Mouse (Mus musculus) hindbrain, embryonic 12.5 days (tissue): ENCODE results near the gene Cysrt1. TPM values are rescaled to one million over a fixed set of nuclear protein-coding genes. Genes with fewer than 3 reads are reported as not detected.

Source experiments
- ATAC-seq: fragments of 200-750 bp; cut with Nextera tagmentation; 2 replicates; pipeline ENCODE4 v1.8.0; 2017; ENCODE audit warnings: moderate TSS enrichment; ENCODE audit not compliant: low FRiP score
- H3K27ac ChIP-seq: fragments of 300-500 bp; sonication (generic); 2 replicates; pipeline ENCODE4 v1.5.1; 2016; ENCODE audit warnings: mild to moderate bottlenecking
- H3K27me3 ChIP-seq: fragments of 300-500 bp; sonication (generic); 2 replicates; pipeline ENCODE4 v1.6.1; 2016; ENCODE audit warnings: mild to moderate bottlenecking
- H3K36me3 ChIP-seq: fragments of 300-500 bp; sonication (generic); 2 replicates; pipeline ENCODE4 v1.6.1; 2016; ENCODE audit warnings: mild to moderate bottlenecking
- H3K4me1 ChIP-seq: fragments of 300-500 bp; sonication (generic); 2 replicates; pipeline ENCODE4 v1.6.1; 2016
- H3K4me2 ChIP-seq: fragments of 300-500 bp; sonication (generic); replicated peaks from 2 replicates; pipeline ENCODE4 v1.6.1; 2016; ENCODE audit warnings: mild to moderate bottlenecking
- H3K4me3 ChIP-seq: fragments of 300-500 bp; sonication (generic); 2 replicates; pipeline ENCODE4 v1.5.1; 2016; ENCODE audit warnings: mild to moderate bottlenecking
- H3K9ac ChIP-seq: fragments of 300-500 bp; sonication (generic); 2 replicates; pipeline ENCODE4 v1.6.1; 2016; ENCODE audit warnings: mild to moderate bottlenecking, moderate library complexity
- H3K9me3 ChIP-seq: fragments of 300-500 bp; sonication (generic); replicated peaks from 2 replicates; pipeline ENCODE4 v1.6.1; 2016; ENCODE audit warnings: mild to moderate bottlenecking
- WGBS: fragments of 180-500 bp; shearing (Covaris S2); methylation state at CpG from one replicate; pipeline ENCODE4 v1.1.7; 2016; 5-methylcytosine and 5-hydroxymethylcytosine counted together
- polyA plus RNA-seq: library from polyadenylated mRNA; unstranded; fragments of >200 nt; fragmentation: Nextera tagmentation; extraction: Ambion mirVana; gene quantifications from 2 replicates; pipeline ENCODE4 v1.2.1, GENCODE M21; 2016

Cysrt1 gene
- polyA plus RNA-seq, 1 experiment from 2014 or later: not detected

- Histone ChIP-seq H3K36me3 (peaks cover 5% of the 10 kb centered on the region), H3K9me3 (no peaks in the 10 kb centered on the region), H3K27ac (no peak overlapping the region), H3K4me2 (no peak overlapping the region), H3K4me3 (no peak overlapping the region), H3K27me3 (peaks cover 9% of the 10 kb centered on the region; the same call in 1 of the 2 replicates), H3K4me1 (peaks cover 3% of the 10 kb centered on the region; the same call in 1 of the 2 replicates), H3K9ac (no peak overlapping the region)
- ATAC-seq: no peak
- WGBS: 67% methylated on average over 2 of the region's 2 CpGs
Observed at GRCm38 (mm10) chr2:25217666-25218065, 24.6 kb downstream of the Cysrt1 start.

- no peak within 1 kb of the TSS for H3K27ac ChIP-seq
- no peak for ATAC-seq
- H3K9ac ChIP-seq: no peak within 1 kb of the TSS; the same call in 1 of the 2 replicates
- no peaks in the 10 kb centered on the region for H3K36me3 ChIP-seq
- WGBS: 71% methylated on average over 3 of the region's 3 CpGs
- H3K9me3 ChIP-seq: no peaks in the 10 kb centered on the region
- H3K4me1 ChIP-seq: peaks cover 17% of the 10 kb centered on the region
- peaks cover 9% of the 10 kb centered on the region; the same call in 1 of the 2 replicates for H3K27me3 ChIP-seq
- no peak within 1 kb of the TSS for H3K4me2 ChIP-seq
- no peak within 1 kb of the TSS for H3K4me3 ChIP-seq
Observed at GRCm38 (mm10) chr2:25214444-25214843, 27.8 kb downstream of the Cysrt1 start, which contains the start of gene Stpg3. Stpg3 (minus strand) TSS chr2:25214637.

DNA sequence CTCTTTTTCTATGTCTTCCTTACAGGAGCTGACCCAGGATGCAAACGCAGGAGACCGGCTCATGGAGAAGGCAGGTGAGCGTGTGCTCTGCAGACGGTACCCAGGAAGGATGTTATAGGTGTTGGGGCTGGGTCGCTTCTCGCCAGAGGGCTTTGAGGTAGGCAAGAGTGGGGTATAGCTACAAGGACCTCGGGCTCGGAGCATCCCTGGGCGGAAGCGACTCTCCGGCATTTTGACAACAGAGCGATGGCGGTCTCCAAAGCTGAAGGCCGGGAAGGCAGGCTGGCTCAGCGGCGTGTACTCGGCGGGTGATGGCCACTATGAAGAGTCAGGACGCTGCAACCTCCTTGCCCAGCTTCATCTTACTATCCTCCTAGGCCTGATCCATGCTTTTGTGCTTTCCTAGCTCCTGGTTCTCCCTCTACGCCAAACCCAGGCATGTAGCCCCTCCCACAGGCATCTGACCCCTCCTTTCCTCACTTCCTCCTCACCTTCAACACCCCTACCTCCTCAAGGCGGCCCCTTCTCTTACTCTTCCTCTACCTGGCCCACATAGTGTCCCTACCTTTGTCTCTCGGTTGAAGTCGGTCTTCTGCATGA is 28.9 kb downstream of the Cysrt1 start:
- no peak overlapping the region for H3K27ac ChIP-seq
- H3K4me1 ChIP-seq: peaks cover 24% of the 10 kb centered on the region
- no peak overlapping the region for H3K4me3 ChIP-seq
- peaks cover 9% of the 10 kb centered on the region; the same call in 1 of the 2 replicates for H3K27me3 ChIP-seq
- no peaks in the 10 kb centered on the region for H3K36me3 ChIP-seq
- ATAC-seq: no peak
- 62% methylated on average over 23 of the region's 23 CpGs for WGBS
- H3K9ac ChIP-seq: no peak overlapping the region; the same call in 1 of the 2 replicates
- no peaks in the 10 kb centered on the region for H3K9me3 ChIP-seq
- H3K4me2 ChIP-seq: no peak overlapping the region

- Histone ChIP-seq H3K27ac (peak within 1 kb of the TSS; percentile 86), H3K4me1 (peaks cover 24% of the 10 kb centered on the region), H3K4me3 (peak within 1 kb of the TSS; percentile 68), H3K9ac (peak within 1 kb of the TSS; percentile 84), H3K4me2 (peak within 1 kb of the TSS; percentile 95), H3K27me3 (peaks cover 9% of the 10 kb centered on the region; the same call in 1 of the 2 replicates), H3K36me3 (peaks cover 11% of the 10 kb centered on the region), H3K9me3 (no peaks in the 10 kb centered on the region)
- ATAC-seq: peak; percentile 95
- under 1% methylated on average over 44 of the region's 44 CpGs for WGBS
Observed at GRCm38 (mm10) chr2:25211121-25211670, 31.1 kb downstream of the Cysrt1 start, which contains the start of gene Nelfb. Nelfb (minus strand) TSS chr2:25211489.

- Histone ChIP-seq H3K9me3 (no peaks in the 10 kb centered on the region), H3K9ac (peak overlapping the region; percentile 84), H3K4me1 (peaks cover 24% of the 10 kb centered on the region), H3K36me3 (peaks cover 16% of the 10 kb centered on the region), H3K4me2 (peak overlapping the region; percentile 95), H3K4me3 (peak overlapping the region; percentile 68), H3K27me3 (peaks cover 9% of the 10 kb centered on the region; the same call in 1 of the 2 replicates), H3K27ac (peak overlapping the region; percentile 86)
- ATAC-seq: peak; percentile 61
- WGBS: under 1% methylated on average over 24 of the region's 24 CpGs
Observed at GRCm38 (mm10) chr2:25210686-25211085, 31.6 kb downstream of the Cysrt1 start.

DNA sequence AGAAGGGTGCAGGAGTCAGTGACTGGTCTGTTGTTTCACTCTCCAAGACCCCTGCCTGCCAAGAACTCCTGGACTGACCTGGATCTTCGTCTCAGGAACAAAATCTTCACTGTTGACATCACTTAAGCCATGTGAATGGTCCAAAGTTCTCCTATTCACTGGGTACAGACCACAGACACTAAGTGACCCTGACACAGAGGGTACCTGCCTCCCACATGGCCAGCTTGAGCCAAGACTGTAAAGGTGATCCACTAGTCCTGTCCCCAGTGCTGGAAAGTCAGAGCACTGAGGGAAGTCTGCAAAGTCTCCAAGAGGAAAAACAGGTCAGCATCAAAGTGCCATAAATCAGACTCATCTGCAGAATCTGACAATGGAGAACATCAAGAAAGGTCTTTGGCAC is 34.7 kb downstream of the Cysrt1 start:
- H3K9me3 ChIP-seq: no peaks in the 10 kb centered on the region
- H3K27ac ChIP-seq: no peak overlapping the region
- no peak overlapping the region for H3K4me3 ChIP-seq
- H3K36me3 ChIP-seq: peaks cover 47% of the 10 kb centered on the region
- H3K4me1 ChIP-seq: peaks cover 24% of the 10 kb centered on the region
- H3K4me2 ChIP-seq: no peak overlapping the region
- H3K9ac ChIP-seq: no peak overlapping the region
- H3K27me3 ChIP-seq: no peaks in the 10 kb centered on the region
- 90% methylated on average over 1 of the region's 1 CpGs for WGBS
- ATAC-seq: no peak

GRCm38 (mm10) chr2:25203631-25204214 is 38.5 kb downstream of the Cysrt1 start:
- H3K27ac ChIP-seq: no peak overlapping the region
- H3K27me3 ChIP-seq: no peaks in the 10 kb centered on the region
- no peak overlapping the region for H3K9ac ChIP-seq
- H3K4me1 ChIP-seq: peaks cover under 1% of the 10 kb centered on the region; the same call in 1 of the 2 replicates
- no peak overlapping the region for H3K4me3 ChIP-seq
- 76% methylated on average over 4 of the region's 4 CpGs for WGBS
- ATAC-seq: no peak
- H3K9me3 ChIP-seq: no peaks in the 10 kb centered on the region
- no peak overlapping the region for H3K4me2 ChIP-seq
- H3K36me3 ChIP-seq: peaks cover 83% of the 10 kb centered on the region

DNA sequence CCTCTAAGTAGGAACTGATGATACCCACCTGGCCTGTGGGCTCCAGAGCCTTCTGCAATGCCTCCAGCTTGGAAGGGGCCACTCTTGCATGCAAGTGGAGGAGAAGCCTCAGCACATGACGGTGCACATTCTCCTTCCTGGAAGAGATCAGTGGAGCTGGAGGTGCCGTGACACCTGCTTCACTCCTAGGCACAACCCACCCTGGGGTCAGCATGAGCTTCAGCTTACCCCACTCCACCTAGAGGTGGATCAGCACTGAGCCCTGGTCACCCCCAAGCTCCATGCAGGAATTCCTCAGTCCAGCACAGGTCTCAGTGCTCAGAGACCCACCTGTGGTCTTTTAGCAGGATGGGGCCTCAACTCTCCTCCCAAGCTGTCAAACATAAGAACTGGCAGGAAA is 41.6 kb downstream of the Cysrt1 start:
- Histone ChIP-seq H3K4me2 (no peak overlapping the region), H3K9me3 (no peaks in the 10 kb centered on the region), H3K36me3 (peaks cover 70% of the 10 kb centered on the region), H3K27ac (no peak overlapping the region), H3K4me3 (no peak overlapping the region), H3K4me1 (peaks cover 10% of the 10 kb centered on the region; the same call in 1 of the 2 replicates), H3K27me3 (peaks cover 21% of the 10 kb centered on the region), H3K9ac (no peak overlapping the region)
- no peak for ATAC-seq
- WGBS: 95% methylated on average over 2 of the region's 2 CpGs

DNA sequence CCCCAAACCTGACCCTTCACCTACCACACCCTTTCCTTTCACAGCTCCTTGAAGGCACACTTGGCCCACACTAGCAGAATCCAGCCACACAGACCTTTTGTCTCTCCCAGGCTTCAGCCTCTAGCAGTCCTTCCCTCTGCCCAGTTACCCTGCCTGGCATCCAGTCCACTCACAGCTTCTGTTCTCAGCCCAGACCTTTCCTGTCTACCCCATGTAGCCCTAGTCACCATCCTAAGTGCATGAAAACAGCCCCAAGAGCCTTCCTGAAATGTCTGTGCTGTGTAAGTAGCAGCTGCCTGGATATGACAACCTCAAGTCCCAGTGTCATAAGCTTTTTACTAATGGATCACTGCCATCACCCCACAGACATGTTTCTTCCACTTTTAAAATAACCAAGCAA is 44.3 kb downstream of the Cysrt1 start:
- Histone ChIP-seq H3K36me3 (peaks cover 43% of the 10 kb centered on the region), H3K4me2 (no peak overlapping the region), H3K4me3 (no peak overlapping the region), H3K9me3 (no peaks in the 10 kb centered on the region), H3K27me3 (peaks cover 42% of the 10 kb centered on the region), H3K4me1 (peaks cover 24% of the 10 kb centered on the region), H3K27ac (no peak overlapping the region), H3K9ac (no peak overlapping the region)
- ATAC-seq: no peak

GRCm38 (mm10) chr2:25197191-25197590 is 45.1 kb downstream of the Cysrt1 start:
- H3K9me3 ChIP-seq: no peaks in the 10 kb centered on the region
- no peak overlapping the region for H3K27ac ChIP-seq
- H3K27me3 ChIP-seq: peaks cover 42% of the 10 kb centered on the region
- H3K4me3 ChIP-seq: no peak overlapping the region
- peaks cover 35% of the 10 kb centered on the region for H3K36me3 ChIP-seq
- WGBS: 37% methylated on average over 2 of the region's 2 CpGs
- no peak overlapping the region for H3K4me2 ChIP-seq
- no peak overlapping the region for H3K9ac ChIP-seq
- ATAC-seq: no peak
- H3K4me1 ChIP-seq: peaks cover 24% of the 10 kb centered on the region

DNA sequence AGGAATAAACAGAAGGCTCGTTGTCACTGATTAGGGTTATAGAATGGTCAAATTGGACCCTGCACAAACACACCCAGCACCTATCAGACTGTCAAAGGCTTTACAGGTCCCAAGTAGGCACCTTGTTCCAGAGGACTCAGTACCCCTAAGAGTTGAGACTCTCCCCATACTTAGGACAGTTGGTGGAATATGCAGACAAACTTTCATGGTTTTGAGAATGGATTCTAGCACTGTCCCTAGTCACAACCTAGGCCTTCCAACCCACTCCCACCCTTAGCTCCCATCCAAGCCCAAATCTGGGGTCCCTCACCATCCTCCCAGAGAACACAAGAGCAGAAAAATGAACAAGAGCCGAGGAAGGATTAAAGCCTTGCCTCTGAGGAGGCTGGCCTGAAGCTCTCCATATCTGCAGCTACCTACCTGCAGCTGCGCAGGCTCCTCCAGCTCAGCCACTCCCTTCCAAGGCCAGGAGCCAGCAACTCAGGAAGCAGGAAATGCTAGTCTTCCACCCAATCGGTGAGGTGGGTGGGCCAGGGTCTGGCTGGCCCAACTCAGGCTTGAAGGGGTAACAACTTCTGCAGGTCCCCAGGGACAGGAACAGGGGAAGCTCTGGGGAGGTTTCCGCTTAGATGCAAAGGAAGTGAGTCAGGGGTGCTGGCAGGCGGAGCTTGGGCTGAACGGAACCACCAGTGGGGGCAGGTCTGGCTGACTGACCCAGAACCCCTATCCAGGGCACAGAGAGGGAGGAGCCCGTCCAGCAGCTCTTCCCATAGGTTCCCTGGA is 45.9 kb downstream of the Cysrt1 start, which contains the start of gene Tor4a:
Gene Tor4a, minus strand, starts transcription at position 715 of the 783 bp plus-strand sequence.
- peaks cover 42% of the 10 kb centered on the region for H3K27me3 ChIP-seq
- no peak within 1 kb of the TSS for H3K9ac ChIP-seq
- no peak within 1 kb of the TSS for H3K4me3 ChIP-seq
- no peak within 1 kb of the TSS for H3K27ac ChIP-seq
- WGBS: 10% methylated on average over 8 of the region's 8 CpGs
- H3K4me2 ChIP-seq: peak within 1 kb of the TSS; percentile 35
- no peaks in the 10 kb centered on the region for H3K9me3 ChIP-seq
- no peak for ATAC-seq
- peaks cover 28% of the 10 kb centered on the region for H3K36me3 ChIP-seq
- H3K4me1 ChIP-seq: peaks cover 24% of the 10 kb centered on the region
